Mouse (Mus musculus) brain, adult 10 weeks (tissue): ENCODE results near the gene Gm4513. TPM values are rescaled to one million over a fixed set of nuclear protein-coding genes. Genes with fewer than 3 reads are reported as not detected.

ENCODE experiments used
- polyA plus RNA-seq: library from polyadenylated mRNA; stranded (reverse); fragments of 350-450 nt; fragmentation: Illumina TruSeq; extraction: RNeasy Lipid Tissue Mini Kit (QIAGEN cat#74804); gene quantifications from one replicate; pipeline ENCODE4 v1.2.3, GENCODE M21; 2015; ENCODE audit warnings: low read depth, low replicate concordance

Gene Gm4513
- polyA plus RNA-seq, result not detected

GRCm38 (mm10) chr7:20598921-20599320 lies at the start of gene Gm4513:
Gene Gm4513, minus strand, starts transcription at chr7:20599021.

DNA sequence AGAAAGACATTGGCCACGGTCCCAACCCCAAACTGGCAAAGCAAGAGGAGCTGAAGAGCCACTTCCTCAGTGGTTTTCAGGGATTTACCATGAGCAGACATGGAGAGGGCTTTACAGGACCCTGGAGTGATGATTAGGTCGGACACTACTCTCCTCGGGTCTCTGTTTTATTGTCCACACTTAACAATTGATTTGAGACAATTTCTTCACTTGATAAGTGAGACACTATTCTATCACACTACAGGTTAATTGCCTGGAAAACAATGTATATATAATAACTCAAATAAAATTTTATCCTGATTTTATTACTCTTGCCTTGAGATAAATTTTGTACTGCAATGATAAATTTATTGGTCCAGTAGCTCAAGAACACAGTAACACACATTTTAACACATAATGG lies 22.7 kb downstream of the Gm4513 start, which contains the start of gene Gm4141:
Gene Gm4141, minus strand, starts transcription at position 101 of the 400 bp plus-strand sequence.

GRCm38 (mm10) chr7:20545657-20546056 lies 53.2 kb downstream of the Gm4513 start, which contains the start of gene Gm5726:
Gene Gm5726, minus strand, starts transcription at chr7:20545757.

Other genes starting within 250 kb of the Gm4513 start
- not detected for gene Gm5728, start 223.6 kb downstream of the Gm4513 start, polyA plus RNA-seq
- gene Vmn1r100, start 181.1 kb downstream of the Gm4513 start, polyA plus RNA-seq, result not detected
- not detected for gene Vmn1r101, start 156.4 kb downstream of the Gm4513 start, polyA plus RNA-seq
- gene Gm10670, start 124.1 kb downstream of the Gm4513 start, polyA plus RNA-seq, result not detected
- not detected for gene Vmn1r103, start 88.5 kb downstream of the Gm4513 start, polyA plus RNA-seq
- gene Vmn1r104, start 65.2 kb downstream of the Gm4513 start, polyA plus RNA-seq, result not detected
- gene Gm5726, start 53.3 kb downstream of the Gm4513 start, polyA plus RNA-seq, result not detected
- gene Gm4141, start 22.8 kb downstream of the Gm4513 start, polyA plus RNA-seq, result not detected
- not detected for gene Vmn1r107, start 69.9 kb upstream of the Gm4513 start, polyA plus RNA-seq
- not detected for gene Vmn1r111, start 104.2 kb upstream of the Gm4513 start, polyA plus RNA-seq
- not detected for gene Gm10668, start 131.6 kb upstream of the Gm4513 start, polyA plus RNA-seq
- gene Vmn1r112, start 172.2 kb upstream of the Gm4513 start, polyA plus RNA-seq, result not detected
- gene Vmn1r113, start 188.3 kb upstream of the Gm4513 start, polyA plus RNA-seq, result not detected
- gene Vmn1r114, start 213.2 kb upstream of the Gm4513 start, polyA plus RNA-seq, result not detected
- gene Vmn1r115, start 246.0 kb upstream of the Gm4513 start, polyA plus RNA-seq, result not detected